ENCODE assay signal across 8 mouse cellular contexts in genomic region chr11:51858528-51859051, GRCm38 (mm10). TPM values are rescaled to one million over a fixed set of nuclear protein-coding genes. Genes with fewer than 3 reads are reported as not detected.
DNase-seq lines count a peak whose midpoint lies in the region; ATAC-seq and TF ChIP-seq lines count a peak whose summit lies in the region.

No protein-coding gene starts in this region.

- no peaks in the 10 kb centered on the region for H3K27me3 ChIP-seq in intestine, embryonic 14.5 days (replicated peaks; ENCODE audit: control insufficient read depth, insufficient read depth, low read length)
- H3K27me3 ChIP-seq in megakaryocyte, embryonic 14.5 days (replicated peaks) = peaks cover 24% of the 10 kb centered on the region

- peak overlapping the region; percentile 90 for H3K27ac ChIP-seq in cortical plate, adult 2 months (ENCODE audit: insufficient read depth, low read length)
- H3K27ac ChIP-seq in intestine, embryonic 14.5 days (ENCODE audit: low read depth) = peak overlapping the region; percentile 75

- peak; percentile 72 for DNase-seq in T-cell, adult 2 months (ENCODE audit: low spot score)
- DNase-seq in gastrocnemius, postnatal 25 days = peak; percentile 90
- peak; percentile 78 for DNase-seq in intestine, embryonic 14.5 days (ENCODE audit: low spot score)
- DNase-seq in left cerebral cortex, postnatal 10 days (ENCODE audit: extremely low spot score in 1 of 2, low spot score in 2 of 2) = peak; percentile 31 to 84
- DNase-seq in right cerebral cortex, postnatal 25 days = peak; percentile 66
- peak; percentile 78 to 88 for DNase-seq in urinary bladder, postnatal 36 days (ENCODE audit: low spot score in 2 of 2)

- WGBS in intestine, embryonic 14.5 days = under 1% methylated on average over 27 of the region's 28 CpGs

- peak overlapping the region; percentile 85 for H3K4me2 ChIP-seq in intestine, embryonic 14.5 days (ENCODE audit: low read length)

- H3K4me1 ChIP-seq in cortical plate, adult 2 months (ENCODE audit: control insufficient read depth, insufficient read depth, low read length) = no peaks in the 10 kb centered on the region; the same call in 1 of the 2 replicates
- H3K4me1 ChIP-seq in intestine, embryonic 14.5 days (replicated peaks; ENCODE audit: control insufficient read depth, insufficient read depth, low read length) = peaks cover 6% of the 10 kb centered on the region
- peaks cover 26% of the 10 kb centered on the region for H3K4me1 ChIP-seq in megakaryocyte, embryonic 14.5 days

- H3K9me3 ChIP-seq in intestine, embryonic 14.5 days (ENCODE audit: control insufficient read depth, low read length) = no peaks in the 10 kb centered on the region
- no peaks in the 10 kb centered on the region for H3K9me3 ChIP-seq in megakaryocyte, embryonic 14.5 days

- peak; percentile 54 for TF ChIP-seq POLR2A in cortical plate, adult 2 months (IDR thresholded peaks at IDR 0.05; ENCODE audit: extremely low read depth, insufficient read depth, low read length)

- H3K9ac ChIP-seq in intestine, embryonic 14.5 days (ENCODE audit: low read length) = peak overlapping the region; percentile 84

- H3K4me3 ChIP-seq in cortical plate, adult 2 months (ENCODE audit: insufficient read depth, low read length) = peak overlapping the region; percentile 90
- H3K4me3 ChIP-seq in intestine, embryonic 14.5 days (ENCODE audit: low read depth, low read length) = peak overlapping the region; percentile 80
- peak overlapping the region; percentile 97 for H3K4me3 ChIP-seq in megakaryocyte, embryonic 14.5 days (replicated peaks)

- intact Hi-C loops in left cerebral cortex, postnatal 10 days (cut with DNase I) = loop anchor here (5.0 kb wide), 1 partner anchor 36 kb away; no protein-coding TSS in a partner anchor

- no peak for TF ChIP-seq CTCF in cortical plate, adult 2 months (IDR thresholded peaks at IDR 0.05; ENCODE audit: extremely low read depth, insufficient read depth, low read length)

- H3K36me3 ChIP-seq in intestine, embryonic 14.5 days (ENCODE audit: control insufficient read depth, insufficient read depth, low read length) = no peaks in the 10 kb centered on the region
- no peaks in the 10 kb centered on the region for H3K36me3 ChIP-seq in megakaryocyte, embryonic 14.5 days (replicated peaks; ENCODE audit: low read length)

- peak; percentile 19 for ATAC-seq in intestine, embryonic 14.5 days (replicated peaks; ENCODE audit: low FRiP score, low TSS enrichment, low read depth)

RNA-seq across cellular contexts. Expression of gene Jade2, which starts 1.1 kb away (rescaled TPM):
- 24.2 and 24.5 TPM in 2 replicates for polyA plus RNA-seq in cortical plate, adult 2 months (2012; rRNA removed)
- 1 to 10 TPM; 2.3 to 3.5 TPM for total RNA-seq in gastrocnemius, postnatal 25 days (2021)
- polyA plus RNA-seq in intestine, embryonic 14.5 days (2014; fragmentation: Nextera tagmentation; extraction: Ambion mirVana) = 0.82 and 0.95 TPM in 2 replicates
- total RNA-seq in left cerebral cortex, postnatal 10 days (2021) = 1 to 10 TPM; 6.7 to 8.2 TPM
- 0.26 and 3.6 TPM in 2 replicates for polyA plus RNA-seq in megakaryocyte, embryonic 14.5 days (2012; ENCODE audit: insufficient read depth, low replicate concordance)

Comparison
In these comparisons a context has a peak if more than half of its experiments do, and no peak if none do; other contexts are left out.
1. Peak in every context shown above with its lines: DNase-seq, ATAC-seq, H3K4me3 ChIP-seq and H3K27ac ChIP-seq.